Mouse (Mus musculus): Measurements from ENCODE around the gene Asxl2.

- TF ChIP-seq MAX (IDR thresholded peaks at IDR 0.05; ENCODE audit: low read depth): no peak
- no peak for TF ChIP-seq POLR2AphosphoS2 (IDR thresholded peaks at IDR 0.05; ENCODE audit: insufficient read length, low read depth)
- TF ChIP-seq POLR2A (IDR thresholded peaks at IDR 0.05; ENCODE audit: insufficient read length, low read depth): no peak
- TF ChIP-seq USF1 (IDR thresholded peaks at IDR 0.05; ENCODE audit: low read depth): no peak
- TF ChIP-seq TCF12 (IDR thresholded peaks at IDR 0.05; ENCODE audit: insufficient read depth, poor library complexity, severe bottlenecking): no peak
- TF ChIP-seq CEBPB (IDR thresholded peaks at IDR 0.05; ENCODE audit: insufficient read depth, poor library complexity, severe bottlenecking): no peak
- no peak for TF ChIP-seq MYOD1 (IDR thresholded peaks at IDR 0.05; ENCODE audit: control insufficient read depth in 1 of 3, insufficient read length in 2 of 3, low read depth in 2 of 3)
These were observed 20.1 kb upstream of the Asxl2 start for GRCm38 (mm10) chr12:3406585-3406984.
